9 mouse cellular contexts compared by ENCODE assay signal in the genomic region with DNA sequence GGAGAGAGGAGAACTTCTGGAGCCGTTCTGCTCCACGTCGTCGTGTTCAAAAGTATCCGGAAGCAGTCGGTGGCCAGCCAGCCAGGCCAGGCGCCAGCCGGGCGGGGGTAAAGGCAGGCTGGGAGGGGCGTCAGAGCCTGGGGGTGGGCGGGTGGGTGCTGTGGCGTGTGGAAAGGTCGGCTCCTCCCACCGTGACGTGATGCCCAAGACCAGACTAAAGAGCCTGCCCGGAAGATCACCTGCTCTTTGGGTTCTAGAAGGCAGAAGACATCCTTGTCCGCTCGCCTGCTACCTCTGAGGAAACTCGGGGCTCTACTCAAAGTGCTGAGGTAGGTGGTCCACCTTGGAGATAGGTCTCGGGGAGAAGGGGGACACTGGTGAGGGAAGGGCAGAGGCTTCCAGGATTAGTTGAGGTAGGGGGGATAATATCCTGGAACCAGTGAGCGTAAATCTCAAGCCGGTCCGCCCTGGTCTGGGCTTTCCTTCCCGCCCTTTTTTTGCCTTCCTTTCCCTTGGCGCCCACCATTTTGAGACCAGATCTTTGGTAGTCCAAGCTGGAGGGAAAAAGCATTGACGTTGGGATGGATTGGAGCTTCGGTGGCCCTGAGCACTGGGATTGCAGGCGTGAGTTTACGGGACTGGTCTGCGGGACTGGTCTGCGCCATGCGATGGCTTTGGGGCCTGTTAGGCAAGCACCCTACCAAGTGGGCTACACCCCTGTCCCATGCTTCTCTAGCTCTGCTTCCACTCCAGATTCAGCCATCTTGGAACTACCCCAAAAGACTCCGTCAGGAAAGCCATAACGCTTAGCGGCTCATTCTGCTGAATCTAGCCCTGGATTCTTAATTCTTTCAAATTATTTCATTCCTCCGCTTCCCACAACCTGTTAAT. TPM values are rescaled to one million over a fixed set of nuclear protein-coding genes. Genes with fewer than 3 reads are reported as not detected.
DNase-seq lines count a peak whose midpoint lies in the region; ATAC-seq and TF ChIP-seq lines count a peak whose summit lies in the region.
"Had no signal": no experiment of that assay in that cellular context is flagged by ENCODE, and none has a peak within 500 bp of the region (broad histone marks: within the 10 kb centered on the region; RNA-seq: fewer than 3 reads in every experiment).

A gene (plus strand): TSS at position 241 of the 891 bp plus-strand sequence.

- no peak for DNase-seq in cerebellum, adult 2 months
- DNase-seq in cerebellum, adult 18-20 months = no peak
- peak; percentile 94 for DNase-seq in MEL (ENCODE audit: low read depth, low spot score)
- no peak for DNase-seq in forebrain, embryonic 14.5 days (ENCODE audit: low spot score)
- DNase-seq in hindbrain, embryonic 11.5 days (ENCODE audit: low spot score) = no peak
- no peak for DNase-seq in embryo, embryonic 11 days
- DNase-seq in urinary bladder, postnatal 25 days (ENCODE audit: low spot score) = no peak

- 97% methylated on average over 36 of the region's 36 CpGs for WGBS in cerebellum, adult 2 months
- whole genome bisulfite sequencing in forebrain, embryonic 14.5 days = 97% methylated on average over 35 of the region's 36 CpGs
- WGBS in hindbrain, embryonic 11.5 days = 96% methylated on average over 35 of the region's 36 CpGs

- H3K9me3 ChIP-seq in MEL (replicated peaks; ENCODE audit: insufficient read depth, low read length) = no peaks in the 10 kb centered on the region
- H3K9me3 ChIP-seq in forebrain, embryonic 14.5 days (replicated peaks; ENCODE audit: control insufficient read depth, low read length) = no peaks in the 10 kb centered on the region
- no peaks in the 10 kb centered on the region for H3K9me3 ChIP-seq in hindbrain, embryonic 11.5 days (ENCODE audit: control insufficient read depth, low read length)
- H3K9me3 ChIP-seq: liver, embryonic 15.5 days had no signal

- H3K27ac ChIP-seq in cerebellum, adult 2 months (ENCODE audit: insufficient read depth, low read length) = no peak within 1 kb of the TSS
- peak within 1 kb of the TSS; percentile 96 for H3K27ac ChIP-seq in MEL (ENCODE audit: control insufficient read depth, low read depth, low read length)
- no peak within 1 kb of the TSS for H3K27ac ChIP-seq in forebrain, embryonic 14.5 days (ENCODE audit: low read depth, low read length)
- H3K27ac ChIP-seq in hindbrain, embryonic 11.5 days (ENCODE audit: low read depth, low read length) = no peak within 1 kb of the TSS
- H3K27ac ChIP-seq: liver, embryonic 15.5 days had no signal

- no peak for ATAC-seq in forebrain, embryonic 14.5 days
- no peak for ATAC-seq in hindbrain, embryonic 11.5 days (ENCODE audit: low FRiP score)
- ATAC-seq in megakaryocyte progenitor cell, adult 5-6 weeks (replicated peaks; ENCODE audit: poor library complexity) = no peak

- TF ChIP-seq CTCF in cerebellum, adult 2 months (IDR thresholded peaks at IDR 0.05; ENCODE audit: borderline replicate concordance, insufficient read depth, low read depth, low read length) = no peak
- no peak for TF ChIP-seq CTCF in MEL (IDR thresholded peaks at IDR 0.05 in 2 of 3, conservative IDR thresholded peaks at IDR 0.05 in 1 of 3; ENCODE audit: control insufficient read depth in 1 of 3, insufficient read depth in 1 of 3, low read depth in 2 of 3, low read length in 3 of 3, poor library complexity in 1 of 3, severe bottlenecking in 1 of 3)

- no peaks in the 10 kb centered on the region for H3K4me1 ChIP-seq in cerebellum, adult 2 months (ENCODE audit: control insufficient read depth, insufficient read depth, low read length)
- peaks cover 4 to 23% of the 10 kb centered on the region in 2 experiments for H3K4me1 ChIP-seq in MEL (ENCODE audit: control insufficient read depth in 1 of 2, insufficient read depth in 2 of 2, low read length in 2 of 2)
- no peaks in the 10 kb centered on the region for H3K4me1 ChIP-seq in forebrain, embryonic 14.5 days (ENCODE audit: control insufficient read depth, insufficient read depth, low read length)
- no peaks in the 10 kb centered on the region for H3K4me1 ChIP-seq in hindbrain, embryonic 11.5 days (replicated peaks; ENCODE audit: control insufficient read depth, insufficient read depth, low read length)

- no peaks in the 10 kb centered on the region for H3K27me3 ChIP-seq in cerebellum, adult 2 months (ENCODE audit: control insufficient read depth, insufficient read depth, low read length)
- no peaks in the 10 kb centered on the region for H3K27me3 ChIP-seq in MEL (ENCODE audit: control insufficient read depth in 1 of 2, insufficient read depth in 2 of 2, low read length in 2 of 2)
- no peaks in the 10 kb centered on the region for H3K27me3 ChIP-seq in forebrain, embryonic 14.5 days (replicated peaks; ENCODE audit: control insufficient read depth, insufficient read depth, low read length)
- no peaks in the 10 kb centered on the region for H3K27me3 ChIP-seq in hindbrain, embryonic 11.5 days (ENCODE audit: control insufficient read depth, insufficient read depth, low read length)
- H3K27me3 ChIP-seq: liver, embryonic 15.5 days had no signal

- TF ChIP-seq EP300 in MEL (IDR thresholded peaks at IDR 0.05; ENCODE audit: low read depth in 1 of 2, low read length in 2 of 2) = peak in 1 of 2 experiments; percentile 27; a peak in 1 of 4 replicates

- H3K9ac ChIP-seq in MEL (ENCODE audit: control insufficient read depth, low read depth, low read length, poor library complexity, severe bottlenecking) = peak within 1 kb of the TSS; percentile 81
- no peak within 1 kb of the TSS for H3K9ac ChIP-seq in forebrain, embryonic 14.5 days (ENCODE audit: low read length)
- H3K9ac ChIP-seq in hindbrain, embryonic 11.5 days (ENCODE audit: low read depth, low read length) = no peak within 1 kb of the TSS
- H3K9ac ChIP-seq: liver, embryonic 15.5 days had no signal

- no peak for TF ChIP-seq RAD21 in MEL (IDR thresholded peaks at IDR 0.05; ENCODE audit: low read depth, low read length)

- no peak for TF ChIP-seq POLR2A in cerebellum, adult 2 months (IDR thresholded peaks at IDR 0.05; ENCODE audit: borderline replicate concordance, insufficient read depth, low read length)
- peak; percentile 95 to 99 for TF ChIP-seq POLR2A in MEL (IDR thresholded peaks at IDR 0.05; ENCODE audit: control insufficient read depth in 1 of 2, insufficient read depth in 1 of 2, low read depth in 1 of 2, low read length in 2 of 2, poor library complexity in 1 of 2)

- H3K4me2 ChIP-seq in forebrain, embryonic 14.5 days (ENCODE audit: low read length) = no peak within 1 kb of the TSS
- no peak within 1 kb of the TSS for H3K4me2 ChIP-seq in hindbrain, embryonic 11.5 days (replicated peaks; ENCODE audit: low read depth, low read length)
- H3K4me2 ChIP-seq: liver, embryonic 15.5 days had no signal

- H3K79me2 ChIP-seq in MEL (ENCODE audit: control insufficient read depth, insufficient read depth, low read length, poor library complexity) = peaks cover 48% of the 10 kb centered on the region

- H3K36me3 ChIP-seq in MEL (ENCODE audit: control insufficient read depth in 1 of 2, insufficient read depth in 2 of 2, low read length in 2 of 2) = peaks cover 13 to 48% of the 10 kb centered on the region in 2 experiments
- H3K36me3 ChIP-seq in forebrain, embryonic 14.5 days (ENCODE audit: control insufficient read depth, insufficient read depth, low read length) = no peaks in the 10 kb centered on the region
- H3K36me3 ChIP-seq in hindbrain, embryonic 11.5 days (ENCODE audit: control insufficient read depth, insufficient read depth, low read length) = no peaks in the 10 kb centered on the region
- H3K36me3 ChIP-seq: liver, embryonic 15.5 days had no signal

- no peak within 1 kb of the TSS for H3K4me3 ChIP-seq in cerebellum, adult 2 months (replicated peaks; ENCODE audit: insufficient read depth, low read depth, low read length)
- peak within 1 kb of the TSS; percentile 66 to 83 for H3K4me3 ChIP-seq in MEL (ENCODE audit: control insufficient read depth in 1 of 2, insufficient read depth in 1 of 2, low read depth in 2 of 2, low read length in 2 of 2)
- no peak within 1 kb of the TSS for H3K4me3 ChIP-seq in forebrain, embryonic 14.5 days (ENCODE audit: low read depth, low read length)
- no peak within 1 kb of the TSS for H3K4me3 ChIP-seq in hindbrain, embryonic 11.5 days (ENCODE audit: low read depth, low read length)
- H3K4me3 ChIP-seq: liver, embryonic 15.5 days had no signal

TF ChIP-seq in MEL, 35 proteins besides CTCF, POLR2A, EP300 and RAD21 (continues in another document):
- TF ChIP-seq GATA1 (IDR thresholded peaks at IDR 0.05; ENCODE audit: low read depth, low read length) = no peak
- peak; percentile 74 for TF ChIP-seq HCFC1 (IDR thresholded peaks at IDR 0.05; ENCODE audit: low read depth, low read length)
- TF ChIP-seq NRF1 (IDR thresholded peaks at IDR 0.05; ENCODE audit: insufficient read depth, low read depth, low read length, poor library complexity, severe bottlenecking) = no peak
- no peak for TF ChIP-seq UBTF (IDR thresholded peaks at IDR 0.05; ENCODE audit: borderline replicate concordance, insufficient read depth, low read depth, low read length)
- TF ChIP-seq GABPA (IDR thresholded peaks at IDR 0.05; ENCODE audit: low read depth, low read length) = no peak
- peak; percentile 66 for TF ChIP-seq ETS1 (IDR thresholded peaks at IDR 0.05; ENCODE audit: low read depth, low read length)
- peak; percentile 80; the same call in 1 of the 2 replicates for TF ChIP-seq MAZ (IDR thresholded peaks at IDR 0.05; ENCODE audit: low read depth, low read length)
- TF ChIP-seq JUND (IDR thresholded peaks at IDR 0.05; ENCODE audit: low read depth, low read length) = no peak
- no peak; the same call in 1 of the 2 replicates for TF ChIP-seq KAT2A (conservative IDR thresholded peaks at IDR 0.05; ENCODE audit: low read depth, low read length)
- no peak for TF ChIP-seq MEF2A (IDR thresholded peaks at IDR 0.05; ENCODE audit: extremely low read depth, insufficient replicate concordance, low read depth, low read length, poor library complexity, severe bottlenecking)
- TF ChIP-seq ZKSCAN1 (IDR thresholded peaks at IDR 0.05; ENCODE audit: low read depth, low read length) = no peak
- TF ChIP-seq SMC3 (IDR thresholded peaks at IDR 0.05; ENCODE audit: low read depth, low read length) = no peak
- TF ChIP-seq CHD2 (IDR thresholded peaks at IDR 0.05; ENCODE audit: low read length) = no peak
- TF ChIP-seq ELF1 (IDR thresholded peaks at IDR 0.05; ENCODE audit: low read depth, low read length) = peak; percentile 72
- TF ChIP-seq E2F4 (IDR thresholded peaks at IDR 0.05; ENCODE audit: borderline replicate concordance, low read depth, low read length) = 0 out of 2 replicates have a peak, but pooled peaks have one; percentile 65

RNA-seq across cellular contexts. Expression of the gene that starts here (rescaled TPM):
- polyA plus RNA-seq in cerebellum, adult 2 months (2012; rRNA removed) = 30.1 and 31.8 TPM in 2 replicates
- 98.8 and 116 TPM in 2 replicates for total RNA-seq in MEL (2012; rRNA removed)
- polyA plus RNA-seq in MEL (2012; ENCODE audit: insufficient read depth in 1 of 2, insufficient read length in 2 of 2, low read depth in 1 of 2, low replicate concordance in 2 of 2, missing spikeins in 1 of 2) = 100 to 1,000 TPM; 134 to 150 TPM
- polyA plus RNA-seq in forebrain, embryonic 14.5 days (2014; fragmentation: Nextera tagmentation; extraction: Ambion mirVana) = 11.9 and 14.5 TPM in 2 replicates
- 12.1 and 13.0 TPM in 2 replicates for polyA plus RNA-seq in hindbrain, embryonic 11.5 days (2014; fragmentation: Nextera tagmentation; extraction: Ambion mirVana)
- total RNA-seq in megakaryocyte progenitor cell, adult 5-6 weeks (2015) = 45.3 and 47.8 TPM in 2 replicates
- 34.6 and 38.7 TPM in 2 replicates for total RNA-seq in megakaryocyte progenitor cell, adult 5-6 weeks (2017)

Comparison
In these comparisons a context has a peak if more than half of its experiments do, and no peak if none do; other contexts are left out.
1. H3K4me3 ChIP-seq: peak in MEL (2 of 2); none in cerebellum, adult 2 months (single experiment), forebrain, embryonic 14.5 days (single experiment) and hindbrain, embryonic 11.5 days (single experiment).